Mouse (Mus musculus) gonadal fat pad, adult 2 months (tissue): ENCODE measurements around the gene Capg. TPM values are rescaled to one million over a fixed set of nuclear protein-coding genes. Genes with fewer than 3 reads are reported as not detected.

Source experiments
- DNase-seq: peaks from one replicate; pipeline ENCODE4 v3.0.0-alpha.2; 2012; ENCODE audit warnings: low read depth
- polyA plus RNA-seq: library from polyadenylated mRNA; depleted of rRNA; stranded (reverse); fragments of >200 nt; gene quantifications from 2 replicates; pipeline ENCODE4 v1.2.3, GENCODE M21; 2012; rRNA removed

Gene Capg
- 138 TPM in 2 replicates for polyA plus RNA-seq

GRCm38 (mm10) chr6:72544283-72544987 lies at the start of gene Capg:
Gene Capg (plus strand): TSS chr6:72544391.
- DNase-seq: no peak

GRCm38 (mm10) chr6:72498950-72499349 lies 45.2 kb upstream of the Capg start:
- no peak for DNase-seq

- DNase-seq: no peak
Observed at GRCm38 (mm10) chr6:72503309-72503708, 40.9 kb upstream of the Capg start.

GRCm38 (mm10) chr6:72503939-72504338 lies 40.3 kb upstream of the Capg start:
- peak; percentile 38 for DNase-seq

GRCm38 (mm10) chr6:72506104-72506503 lies 38.1 kb upstream of the Capg start:
- DNase-seq: no peak

GRCm38 (mm10) chr6:72508596-72508995 lies 35.6 kb upstream of the Capg start:
- no peak for DNase-seq

- DNase-seq: no peak
Observed at GRCm38 (mm10) chr6:72509872-72510435, 34.2 kb upstream of the Capg start.

- DNase-seq: no peak
Observed at GRCm38 (mm10) chr6:72510686-72511421, 33.3 kb upstream of the Capg start.

GRCm38 (mm10) chr6:72512386-72513070 lies 31.7 kb upstream of the Capg start:
- DNase-seq: no peak

GRCm38 (mm10) chr6:72513071-72513440 lies 31.1 kb upstream of the Capg start:
- DNase-seq: no peak

GRCm38 (mm10) chr6:72515644-72516043 lies 28.5 kb upstream of the Capg start:
- DNase-seq: no peak

- no peak for DNase-seq
Observed at GRCm38 (mm10) chr6:72518842-72519241, 25.3 kb upstream of the Capg start.

GRCm38 (mm10) chr6:72519303-72519702 lies 24.9 kb upstream of the Capg start:
- DNase-seq: no peak

GRCm38 (mm10) chr6:72519892-72520663 lies 24.1 kb upstream of the Capg start:
- no peak for DNase-seq

GRCm38 (mm10) chr6:72520904-72521303 lies 23.3 kb upstream of the Capg start:
- no peak for DNase-seq

GRCm38 (mm10) chr6:72521607-72522006 lies 22.6 kb upstream of the Capg start, which contains the start of gene Sh2d6:
Gene Sh2d6 (minus strand): TSS chr6:72521707.
- no peak for DNase-seq

- DNase-seq: no peak
Observed at GRCm38 (mm10) chr6:72522288-72522687, 21.9 kb upstream of the Capg start.

GRCm38 (mm10) chr6:72523222-72523621 lies 21.0 kb upstream of the Capg start:
- DNase-seq: no peak

GRCm38 (mm10) chr6:72524160-72524559 lies 20.0 kb upstream of the Capg start:
- DNase-seq: no peak

GRCm38 (mm10) chr6:72527070-72527469 lies 17.1 kb upstream of the Capg start:
- DNase-seq: no peak

- no peak for DNase-seq
Observed at GRCm38 (mm10) chr6:72528410-72529151, 15.6 kb upstream of the Capg start.
